Mouse (Mus musculus): ENCODE data around the gene Col23a1.

GRCm38 (mm10) chr11:51442599-51442998, 152.9 kb downstream of the Col23a1 start:
- no peak for TF ChIP-seq POLR2A (IDR thresholded peaks at IDR 0.05; ENCODE audit: low read depth, low read length)
- TF ChIP-seq CTCF (IDR thresholded peaks at IDR 0.05; ENCODE audit: extremely low read depth, insufficient read depth, insufficient read length, insufficient replicate concordance), result no peak
